Mouse (Mus musculus) embryonic fibroblast, embryonic 13.5 days (primary cell): ENCODE measurements around the gene Cfap206. TPM values are rescaled to one million over a fixed set of nuclear protein-coding genes. Genes with fewer than 3 reads are reported as not detected.

Experiments
- H3K27ac ChIP-seq: 2 replicates; pipeline ENCODE4 v1.5.1; 2012; ENCODE audit warnings: low read length, control low read depth, inconsistent platforms; ENCODE audit not compliant: insufficient read depth
- H3K4me1 ChIP-seq: 2 replicates; pipeline ENCODE4 v1.6.1; 2011; ENCODE audit warnings: low read length; ENCODE audit not compliant: control insufficient read depth, insufficient read depth
- H3K4me3 ChIP-seq: 2 replicates; pipeline ENCODE4 v1.5.1; 2011; ENCODE audit warnings: mild to moderate bottlenecking, control low read depth, low read length; ENCODE audit not compliant: insufficient read depth
- CTCF ChIP-seq: IDR thresholded peaks from 2 replicates; pipeline ENCODE4 v1.5.1; 2011; ENCODE audit warnings: mild to moderate bottlenecking, control low read depth, low read length, moderate library complexity, borderline replicate concordance; ENCODE audit not compliant: insufficient read depth
- POLR2A ChIP-seq: IDR thresholded peaks from 2 replicates; pipeline ENCODE4 v1.6.1; 2011; ENCODE audit warnings: low read depth, mild to moderate bottlenecking, control low read depth, low read length, moderate library complexity
- polyA plus RNA-seq: library from polyadenylated mRNA; stranded (reverse); fragments of >200 nt; gene quantifications from 2 replicates; pipeline ENCODE4 v1.2.4, GENCODE M21; 2011; ENCODE audit warnings: low read depth; ENCODE audit not compliant: missing spikeins, insufficient read length

Gene Cfap206
- polyA plus RNA-seq, 1 experiment: not detected

- H3K4me1 ChIP-seq: no peaks in the 10 kb centered on the region
- no peak for TF ChIP-seq POLR2A
- TF ChIP-seq CTCF: no peak
- no peak overlapping the region for H3K27ac ChIP-seq
- H3K4me3 ChIP-seq: no peak overlapping the region
Measured at GRCm38 (mm10) chr4:34720127-34720895, 9.7 kb downstream of the Cfap206 start.

- Histone ChIP-seq H3K4me3 (no peak overlapping the region), H3K27ac (no peak overlapping the region), H3K4me1 (no peaks in the 10 kb centered on the region)
- TF ChIP-seq CTCF: no peak
- no peak for TF ChIP-seq POLR2A
Measured at GRCm38 (mm10) chr4:34719421-34719820, 10.6 kb downstream of the Cfap206 start.

GRCm38 (mm10) chr4:34715062-34715461, 14.9 kb downstream of the Cfap206 start:
- TF ChIP-seq POLR2A (no peak), CTCF (no peak)
- H3K27ac ChIP-seq: no peak overlapping the region
- H3K4me3 ChIP-seq: no peak overlapping the region
- peaks cover 3% of the 10 kb centered on the region; the same call in 1 of the 2 replicates for H3K4me1 ChIP-seq

- no peak overlapping the region for H3K27ac ChIP-seq
- TF ChIP-seq CTCF (no peak), POLR2A (no peak)
Measured at GRCm38 (mm10) chr4:34708127-34708526, 21.9 kb downstream of the Cfap206 start.

GRCm38 (mm10) chr4:34707248-34707647, 22.8 kb downstream of the Cfap206 start:
- Histone ChIP-seq H3K4me1 (no peaks in the 10 kb centered on the region), H3K27ac (no peak overlapping the region), H3K4me3 (no peak overlapping the region)
- no peak for TF ChIP-seq POLR2A
- TF ChIP-seq CTCF: no peak

More at GRCm38 (mm10) chr4:34708127-34708526, 21.9 kb downstream of the Cfap206 start:
- Histone ChIP-seq H3K4me1 (no peaks in the 10 kb centered on the region), H3K4me3 (no peak overlapping the region)

- H3K4me1 ChIP-seq: no peaks in the 10 kb centered on the region
- TF ChIP-seq CTCF (no peak), POLR2A (no peak)
- H3K27ac ChIP-seq: no peak overlapping the region
- no peak overlapping the region for H3K4me3 ChIP-seq
Measured at GRCm38 (mm10) chr4:34703029-34703428, 27.0 kb downstream of the Cfap206 start.

GRCm38 (mm10) chr4:34702231-34702630, 27.8 kb downstream of the Cfap206 start:
- TF ChIP-seq CTCF (no peak), POLR2A (no peak)
- no peak overlapping the region for H3K27ac ChIP-seq
- no peaks in the 10 kb centered on the region for H3K4me1 ChIP-seq
- no peak overlapping the region for H3K4me3 ChIP-seq

GRCm38 (mm10) chr4:34701528-34701927, 28.5 kb downstream of the Cfap206 start:
- H3K27ac ChIP-seq: no peak overlapping the region
- TF ChIP-seq POLR2A (no peak), CTCF (peak; percentile 28; the same call in 1 of the 2 replicates)
- no peaks in the 10 kb centered on the region for H3K4me1 ChIP-seq
- H3K4me3 ChIP-seq: no peak overlapping the region

GRCm38 (mm10) chr4:34688021-34688420, 42.0 kb downstream of the Cfap206 start:
- no peak overlapping the region for H3K27ac ChIP-seq
- no peak overlapping the region for H3K4me3 ChIP-seq
- TF ChIP-seq POLR2A: no peak
- TF ChIP-seq CTCF: no peak
- H3K4me1 ChIP-seq: no peaks in the 10 kb centered on the region

GRCm38 (mm10) chr4:34686874-34687567, 43.0 kb downstream of the Cfap206 start, which contains the start of gene Slc35a1:
TSS of gene Slc35a1 (minus strand) at chr4:34687438.
- Histone ChIP-seq H3K27ac (peak within 1 kb of the TSS; percentile 79), H3K4me3 (peak within 1 kb of the TSS; percentile 86), H3K4me1 (no peaks in the 10 kb centered on the region)
- TF ChIP-seq CTCF (no peak), POLR2A (peak; percentile 80)
